Mouse (Mus musculus): ENCODE results near the gene Tgfbr3l.
"Not testable (repeated sequence)": the region's sequence is repeated elsewhere in the genome, so short reads cannot be mapped to it uniquely, and the experiment has no call there.

The Tgfbr3l gene

DNA sequence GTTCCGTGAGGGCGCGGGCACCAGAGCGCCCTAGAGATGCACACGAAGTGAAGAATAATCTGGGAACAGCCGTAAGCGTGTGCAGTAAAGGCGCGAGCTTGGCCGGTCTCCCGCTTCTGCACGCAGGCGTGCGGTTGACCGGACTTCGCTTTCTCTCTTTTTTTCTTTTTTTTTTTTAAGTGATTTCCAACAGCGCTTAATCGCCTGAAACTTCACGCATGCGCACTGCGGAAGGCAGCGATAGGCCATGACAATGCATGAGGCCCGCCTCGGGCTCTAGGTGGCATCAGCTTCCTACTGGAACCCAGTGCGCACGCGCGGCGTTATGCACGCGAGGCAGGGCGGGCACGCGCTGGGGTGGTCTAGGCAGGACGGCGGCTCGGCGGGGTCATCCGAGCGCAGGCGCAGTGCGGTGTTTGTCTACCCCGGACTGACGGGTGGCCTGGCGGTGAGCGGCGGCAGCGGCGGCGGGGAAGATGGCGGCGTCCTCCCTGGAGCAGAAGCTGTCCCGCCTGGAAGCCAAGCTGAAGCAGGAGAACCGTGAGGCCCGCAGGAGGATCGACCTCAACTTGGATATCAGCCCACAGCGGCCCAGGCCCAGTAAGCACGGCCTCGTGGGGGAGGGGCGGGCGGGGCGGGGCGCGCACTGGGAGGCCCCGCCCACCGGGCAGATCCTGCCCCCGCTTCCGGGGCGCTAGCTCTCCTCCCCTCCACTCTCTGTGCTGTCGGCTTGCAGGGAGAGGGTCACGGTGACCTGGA, 9.4 kb upstream of the Tgfbr3l start, which contains the start of the genes Map2k7 and Gm49320:
Gene Map2k7, plus strand, starts transcription at position 307 of the 759 bp plus-strand sequence.
Gene Gm49320, plus strand, starts transcription at position 432 of the 759 bp plus-strand sequence.
- DNase-seq = peak; percentile 100

- peak; percentile 63 for DNase-seq
Measured at GRCm38 (mm10) chr8:4239193-4239890, 8.7 kb upstream of the Tgfbr3l start.

GRCm38 (mm10) chr8:4245061-4245460, 3.0 kb upstream of the Tgfbr3l start:
- DNase-seq = no peak

GRCm38 (mm10) chr8:4245737-4246136, 2.3 kb upstream of the Tgfbr3l start:
- DNase-seq = peak; percentile 16

- DNase-seq = no peak
Measured at GRCm38 (mm10) chr8:4247241-4247640, 773 bp upstream of the Tgfbr3l start.

- no peak for DNase-seq
Measured at GRCm38 (mm10) chr8:4249213-4249612, 1.2 kb downstream of the Tgfbr3l start.

GRCm38 (mm10) chr8:4250306-4250970, 2.4 kb downstream of the Tgfbr3l start:
- DNase-seq = peak; percentile 82

DNA sequence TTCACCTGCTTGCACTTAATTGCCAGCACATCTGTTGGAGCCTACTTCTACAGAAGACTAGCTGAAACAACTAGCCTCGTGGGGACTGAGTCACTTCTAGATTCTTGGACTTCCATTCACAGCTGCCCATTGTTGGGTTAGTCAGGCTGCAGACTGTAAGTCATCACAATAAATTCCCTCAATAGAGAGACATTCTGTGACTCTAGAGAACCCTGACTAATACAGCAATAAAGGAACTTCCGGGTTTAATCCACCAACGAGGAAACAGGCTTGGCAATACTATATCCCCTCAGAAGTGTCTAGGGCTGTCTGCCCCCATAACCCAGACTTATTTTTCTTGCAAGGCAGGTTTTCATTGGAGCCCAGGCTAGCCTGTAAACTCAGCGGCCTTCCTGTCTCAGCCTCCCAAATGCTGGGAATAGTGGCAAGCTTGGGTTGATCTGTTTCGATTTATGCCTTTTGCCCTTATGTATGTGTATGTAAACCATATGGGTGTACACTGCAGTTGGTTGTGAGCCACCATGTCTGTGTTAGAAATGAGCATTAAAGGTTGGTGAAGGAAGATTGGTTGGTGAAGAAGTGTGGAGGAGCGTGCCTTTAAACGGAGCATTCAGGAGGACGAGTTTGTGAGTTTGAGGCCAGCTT, 4.2 kb downstream of the Tgfbr3l start:
- DNase-seq = peak; percentile 52

DNA sequence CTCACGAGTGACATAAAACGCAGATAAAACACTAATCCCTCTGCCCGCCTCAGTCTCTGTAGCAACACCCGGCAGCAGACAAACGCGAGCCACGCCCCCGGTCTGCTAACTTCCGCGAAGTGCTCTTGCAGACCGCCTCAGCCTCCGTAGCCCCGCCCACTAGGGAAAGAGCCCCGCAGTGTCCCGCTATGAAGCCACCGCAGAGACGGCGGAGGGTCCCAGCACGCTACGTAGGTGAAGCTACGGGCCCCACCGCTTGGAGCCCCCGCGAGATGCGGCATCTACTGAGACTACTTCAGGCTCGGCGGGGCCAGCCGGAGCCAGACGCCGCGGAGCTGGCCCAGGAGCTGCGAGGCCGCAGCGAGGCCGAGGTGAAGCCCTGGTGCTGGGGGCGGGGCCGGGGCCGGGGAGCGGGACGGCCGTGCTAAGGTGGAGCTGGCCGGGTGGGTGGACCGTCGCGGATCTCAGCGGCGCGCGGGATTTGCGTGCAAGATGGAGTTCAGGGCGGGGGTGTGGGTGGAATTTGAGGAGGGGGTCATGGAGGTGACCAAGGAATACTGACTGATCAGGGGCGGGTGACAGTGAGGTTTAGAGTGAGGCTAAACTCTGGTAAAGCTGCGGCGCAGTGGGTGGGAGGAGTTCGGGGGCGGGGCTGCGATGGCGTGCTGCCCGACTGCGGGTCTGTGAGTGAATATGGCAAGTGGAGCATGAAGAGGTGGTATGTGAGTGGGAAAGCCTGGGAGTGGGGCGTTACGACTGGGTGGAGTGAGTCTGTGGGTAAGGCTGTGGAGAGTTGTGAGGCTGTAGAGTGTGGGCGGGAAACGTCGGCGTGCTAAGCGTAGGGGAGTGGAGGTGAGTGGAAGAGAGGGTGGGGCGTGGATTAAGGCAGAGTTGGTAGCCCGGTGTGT, 5.2 kb downstream of the Tgfbr3l start, which contains the start of gene Snapc2:
Gene Snapc2, plus strand, starts transcription at position 147 of the 908 bp plus-strand sequence.
- DNase-seq = peak; percentile 91

DNA sequence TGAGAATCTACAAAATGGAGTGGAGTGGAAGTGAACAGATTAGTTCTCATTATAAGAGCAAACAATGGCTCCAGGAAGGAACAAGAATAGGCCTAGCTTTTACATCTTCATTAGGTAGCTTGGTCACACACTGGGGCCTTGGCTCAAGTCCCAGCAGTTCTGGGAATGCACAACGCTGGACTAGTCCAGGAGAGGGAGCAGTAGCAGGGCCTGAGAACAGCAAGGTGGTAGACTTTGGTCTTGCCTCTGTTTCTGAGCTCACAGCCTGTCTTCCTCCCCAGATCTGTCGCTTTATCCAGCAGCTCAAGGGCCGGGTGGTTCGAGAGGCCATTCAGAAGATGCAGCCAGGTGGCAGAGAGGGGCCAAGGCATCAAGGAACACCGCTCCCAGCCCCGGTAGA, 6.0 kb downstream of the Tgfbr3l start:
- peak; percentile 84 for DNase-seq

GRCm38 (mm10) chr8:4255471-4255870, 7.5 kb downstream of the Tgfbr3l start:
- DNase-seq = not testable (repeated sequence)

DNA sequence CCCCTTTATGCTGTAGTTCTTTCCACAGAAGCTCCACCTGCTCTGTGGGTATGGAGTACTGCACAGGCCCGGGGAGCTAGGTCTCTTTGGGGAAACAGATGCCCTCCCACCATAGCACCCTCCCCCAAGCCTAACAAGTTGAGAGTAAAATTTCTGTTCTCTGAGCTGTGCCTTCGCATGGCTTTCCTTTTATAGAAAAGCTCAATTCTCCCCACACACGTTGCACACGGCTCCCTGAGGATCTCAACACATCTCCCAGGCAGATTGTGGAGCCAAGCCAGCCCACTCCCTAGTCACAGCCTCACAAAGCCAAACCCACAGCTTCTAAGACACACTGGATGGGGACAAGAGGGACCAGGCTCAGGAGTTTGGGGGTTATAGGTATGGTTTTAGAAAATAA, 8.9 kb downstream of the Tgfbr3l start:
- DNase-seq = peak; percentile 9

- peak; percentile 13 for DNase-seq
Measured at GRCm38 (mm10) chr8:4257350-4257749, 9.3 kb downstream of the Tgfbr3l start.

GRCm38 (mm10) chr8:4258233-4258632, 10.2 kb downstream of the Tgfbr3l start:
- DNase-seq = peak; percentile 62

- peak; percentile 38 for DNase-seq
Measured at GRCm38 (mm10) chr8:4258678-4259077, 10.7 kb downstream of the Tgfbr3l start.

GRCm38 (mm10) chr8:4259125-4259804, 11.3 kb downstream of the Tgfbr3l start, which contains the start of gene Ctxn1:
Gene Ctxn1, minus strand, starts transcription at chr8:4259274.
- DNase-seq = peak; percentile 71

- peak; percentile 16 for DNase-seq
Measured at GRCm38 (mm10) chr8:4259805-4260170, 11.8 kb downstream of the Tgfbr3l start.

DNA sequence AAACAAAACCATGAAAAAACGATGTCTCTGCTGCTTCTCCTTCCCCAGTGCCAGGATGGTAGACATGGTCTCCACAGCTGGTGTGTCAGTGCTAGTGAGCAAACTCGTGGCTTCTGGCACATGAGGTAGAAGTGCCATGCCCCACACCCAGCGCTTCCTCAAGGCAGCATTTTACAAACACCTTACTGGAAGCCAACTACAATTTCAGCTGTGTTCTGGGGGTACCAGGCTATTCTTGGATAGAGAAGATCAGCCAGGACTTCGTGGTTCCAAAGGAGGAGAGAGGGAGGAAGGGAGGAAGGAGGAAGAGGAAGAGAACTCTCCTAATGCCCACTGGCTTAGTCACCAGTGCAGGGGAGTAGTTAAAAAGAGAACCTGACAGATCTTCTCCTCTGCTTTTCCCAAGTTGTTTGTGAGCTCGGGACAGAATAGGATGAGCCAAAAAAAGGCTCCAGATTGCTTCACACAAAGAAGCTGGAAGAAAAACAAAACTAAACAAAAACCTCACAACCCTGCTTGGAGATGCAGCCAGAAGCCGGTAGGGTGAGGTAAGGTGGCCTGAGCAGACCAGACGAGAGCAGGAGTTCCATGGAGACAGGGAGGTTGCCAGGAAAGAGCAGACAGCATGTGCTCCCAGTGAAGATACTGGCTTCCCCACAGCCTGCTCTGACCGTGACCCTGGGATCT, 15.2 kb downstream of the Tgfbr3l start:
- no peak for DNase-seq

GRCm38 (mm10) chr8:4265160-4265914, 17.3 kb downstream of the Tgfbr3l start:
- no peak for DNase-seq

DNA sequence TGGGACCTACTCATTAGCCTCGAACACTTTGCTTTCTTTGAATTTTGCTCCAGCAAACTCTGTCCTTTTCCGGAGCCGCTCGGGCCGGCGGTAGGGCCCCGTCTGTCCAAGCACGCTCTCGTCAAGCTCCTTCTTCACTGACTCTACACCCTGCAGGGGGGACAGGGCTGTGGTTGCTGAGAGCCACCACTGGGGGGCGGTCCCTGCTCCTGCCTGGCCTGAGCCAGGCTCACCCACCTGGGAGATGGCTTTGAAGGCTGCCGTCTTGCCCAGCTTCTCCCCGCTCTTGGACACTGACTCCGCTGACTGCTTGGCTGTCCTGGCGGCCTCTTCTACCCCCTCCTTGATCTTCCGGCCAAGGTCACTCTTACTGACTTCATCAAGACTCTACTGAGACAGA, 19.6 kb downstream of the Tgfbr3l start:
- DNase-seq = no peak

Measured in cerebellum, adult 9-10 months (tissue).